Mouse (Mus musculus) C2C12 (cell line): ENCODE measurements around the gene Gm4353.

ENCODE experiments used
- CTCF ChIP-seq: IDR thresholded peaks from one replicate; pipeline ENCODE4 v1.5.1; 2011; ENCODE audit not compliant: control insufficient read depth, insufficient read depth, insufficient read length
- FOSL1 ChIP-seq: IDR thresholded peaks from one replicate; pipeline ENCODE4 v1.8.0; 2011; ENCODE audit warnings: mild to moderate bottlenecking, low read length; ENCODE audit not compliant: poor library complexity, insufficient read depth, severe bottlenecking
- MAX ChIP-seq: IDR thresholded peaks from one replicate; pipeline ENCODE4 v1.6.1; 2011; ENCODE audit warnings: mild to moderate bottlenecking, control low read depth
- USF1 ChIP-seq: IDR thresholded peaks from one replicate; pipeline ENCODE4 v1.6.1; 2011; ENCODE audit warnings: low read depth, mild to moderate bottlenecking, control low read depth, moderate library complexity

DNA sequence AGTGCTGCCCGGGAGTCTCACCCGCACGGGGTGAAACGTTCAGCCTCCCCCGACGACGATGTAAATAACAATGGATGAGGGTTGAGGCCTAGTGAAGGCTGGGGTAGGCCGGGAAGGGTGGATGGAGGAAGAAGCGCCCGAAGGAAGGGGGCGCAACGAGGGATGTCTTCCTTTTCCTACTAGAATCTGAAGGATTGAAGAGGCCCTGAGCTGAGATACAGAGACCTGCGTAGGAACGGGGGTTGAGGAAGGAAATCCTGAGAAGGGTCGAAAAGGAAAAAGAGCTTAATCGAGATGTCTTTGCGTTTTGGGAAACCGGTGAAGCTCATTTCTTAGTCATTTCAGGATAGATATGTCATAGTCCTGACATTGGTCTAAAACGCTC lies 9.0 kb upstream of the Gm4353 start:
- no peak for TF ChIP-seq FOSL1
- no peak for TF ChIP-seq MAX
- no peak for TF ChIP-seq CTCF
- no peak for TF ChIP-seq USF1
